Mouse (Mus musculus): ENCODE data around the gene Gkap1.
A peak's percentile ranks its signal among the peaks of the same experiment; 100 is the strongest.

Gkap1 gene

DNA sequence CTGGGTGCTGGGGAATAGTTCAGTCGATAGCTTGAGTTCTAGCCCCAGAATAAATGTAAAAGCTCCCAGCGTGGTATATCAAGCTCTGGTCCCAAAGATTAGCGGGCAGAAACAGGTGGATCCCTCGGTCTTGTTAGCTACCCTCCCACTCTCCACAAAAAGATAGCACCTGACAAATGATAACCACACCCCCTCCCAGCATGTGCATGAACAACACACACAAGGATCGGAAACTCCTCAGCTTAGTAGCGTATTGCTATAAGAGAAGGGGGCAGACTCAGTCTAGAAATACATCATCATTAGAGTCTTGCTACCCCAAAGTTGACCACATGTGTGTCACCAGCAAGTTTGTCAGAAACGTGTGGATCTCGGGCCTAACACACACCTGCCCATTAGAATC is at the start of gene Gkap1:
Gene Gkap1 (minus strand): TSS at position 101 of the 400 bp plus-strand sequence.
- no peak for DNase-seq (ENCODE audit: low read depth, low spot score)

DNA sequence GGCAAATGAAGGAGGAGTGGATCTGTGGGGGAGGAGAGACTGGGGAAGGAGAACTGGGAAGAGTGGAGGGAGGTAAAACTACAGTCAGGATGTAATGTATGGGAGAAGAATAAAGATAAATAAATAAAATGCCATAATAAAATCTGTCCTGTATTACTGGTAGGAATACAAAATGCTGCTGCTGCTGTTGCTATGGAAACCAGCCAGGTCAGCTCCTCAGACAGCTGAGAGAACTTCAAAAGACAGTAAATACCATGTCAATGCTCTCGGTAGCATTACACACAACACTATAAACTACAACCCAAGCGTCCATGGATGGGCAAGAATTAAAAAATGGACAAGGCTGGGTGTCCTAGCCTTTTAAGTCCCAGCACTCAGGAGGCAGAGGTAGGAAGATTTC is 42.3 kb upstream of the Gkap1 start:
- DNase-seq (ENCODE audit: low read depth, low spot score) = no peak

DNA sequence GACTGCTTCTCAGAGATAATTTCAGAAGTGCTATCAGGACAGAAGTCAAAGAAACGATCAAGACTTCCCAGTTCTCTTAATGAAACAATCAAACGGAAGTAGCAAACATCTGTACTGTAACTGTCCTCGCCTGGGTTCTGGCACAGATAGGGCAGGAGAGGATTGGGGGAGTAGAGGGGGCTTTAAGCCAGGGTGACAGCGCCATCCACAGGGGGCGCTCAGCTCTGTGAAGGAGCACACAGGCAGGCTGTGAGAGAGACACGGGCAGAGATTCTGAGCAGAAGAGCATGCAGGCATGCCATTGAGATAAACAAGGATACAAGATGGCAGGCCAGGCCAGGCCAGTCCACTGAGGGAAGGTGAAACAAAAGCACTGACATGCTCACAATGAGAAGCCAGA is 39.5 kb upstream of the Gkap1 start:
- DNase-seq (ENCODE audit: low read depth, low spot score) = no peak

DNA sequence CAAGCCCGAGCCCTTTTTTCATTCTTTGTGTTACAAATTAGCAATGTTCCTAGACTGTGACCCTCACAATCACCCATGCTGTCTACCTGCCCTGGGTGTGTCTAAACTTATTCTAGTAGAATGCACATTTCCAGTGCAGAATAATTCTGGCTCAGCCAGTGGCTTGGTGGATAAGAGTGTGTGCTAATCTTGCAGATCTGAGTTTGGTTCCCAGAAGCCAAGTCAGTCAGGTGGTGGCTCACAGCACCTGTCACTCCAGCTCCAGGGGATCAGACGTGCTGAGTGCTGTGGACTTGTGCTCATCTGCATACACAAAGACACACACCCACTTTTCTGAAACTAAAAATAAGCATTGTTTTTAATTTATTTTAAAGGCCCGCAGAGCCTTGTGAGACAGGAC is 38.3 kb upstream of the Gkap1 start:
- DNase-seq (ENCODE audit: low read depth, low spot score) = no peak

DNA sequence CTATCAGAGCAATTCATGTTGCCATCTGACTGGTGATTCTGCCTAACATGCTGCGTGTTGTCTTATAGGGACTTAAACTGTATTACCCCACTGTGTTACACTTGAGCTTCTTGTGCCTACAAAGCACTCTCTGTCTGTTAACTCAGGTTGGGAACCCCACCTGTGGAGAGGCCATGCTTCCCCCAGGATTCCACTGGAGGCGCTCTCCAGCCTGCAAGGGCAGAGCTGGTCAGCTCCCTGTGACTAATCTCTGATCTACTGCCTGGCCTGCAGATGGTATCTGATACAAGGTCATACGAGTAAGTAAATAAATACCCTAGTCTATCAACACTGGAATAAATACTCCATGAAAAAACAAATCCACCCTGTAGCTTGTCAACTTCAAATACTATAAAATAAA is 35.9 kb upstream of the Gkap1 start:
- no peak for DNase-seq (ENCODE audit: low read depth, low spot score)

DNA sequence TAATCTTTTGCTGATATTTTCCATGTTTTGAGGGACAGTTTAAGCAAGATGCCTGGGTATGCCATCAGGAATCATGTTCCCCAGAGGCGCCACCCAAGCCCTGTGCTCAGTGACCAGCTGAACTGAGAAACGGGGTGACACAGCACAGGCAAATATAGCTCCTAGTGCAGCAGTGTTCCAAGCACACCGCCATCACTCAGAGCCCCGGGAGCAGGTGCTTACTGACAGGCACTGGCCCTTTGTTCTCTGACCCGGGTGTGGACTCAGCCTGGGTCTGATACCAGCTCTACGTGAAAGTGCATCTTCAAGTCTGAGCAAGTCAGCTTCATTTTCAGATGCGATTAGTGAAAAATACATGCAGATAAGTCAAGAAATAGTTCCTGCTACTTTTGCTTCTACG is 34.0 kb upstream of the Gkap1 start:
- DNase-seq (ENCODE audit: low read depth, low spot score) = no peak

DNA sequence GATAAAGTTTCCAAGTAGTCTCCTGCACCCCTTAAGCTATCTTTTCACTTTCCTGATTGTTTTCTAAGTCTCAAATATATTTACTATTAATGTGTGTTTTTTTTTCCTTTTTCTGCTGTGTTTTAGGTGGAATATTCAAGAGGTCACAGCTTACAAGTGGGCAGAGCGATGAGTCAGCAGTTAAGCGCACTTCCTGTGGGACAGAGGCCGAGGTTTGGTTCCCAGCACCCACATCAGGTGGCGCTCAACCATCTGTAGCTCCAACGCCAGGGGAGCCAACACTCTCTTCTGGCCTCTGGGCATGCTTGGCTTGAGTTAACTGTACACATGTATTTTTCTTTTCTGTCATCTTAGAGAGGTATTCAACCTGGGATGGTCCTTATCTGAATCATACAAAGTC is 32.0 kb upstream of the Gkap1 start:
- no peak for DNase-seq (ENCODE audit: low read depth, low spot score)

DNA sequence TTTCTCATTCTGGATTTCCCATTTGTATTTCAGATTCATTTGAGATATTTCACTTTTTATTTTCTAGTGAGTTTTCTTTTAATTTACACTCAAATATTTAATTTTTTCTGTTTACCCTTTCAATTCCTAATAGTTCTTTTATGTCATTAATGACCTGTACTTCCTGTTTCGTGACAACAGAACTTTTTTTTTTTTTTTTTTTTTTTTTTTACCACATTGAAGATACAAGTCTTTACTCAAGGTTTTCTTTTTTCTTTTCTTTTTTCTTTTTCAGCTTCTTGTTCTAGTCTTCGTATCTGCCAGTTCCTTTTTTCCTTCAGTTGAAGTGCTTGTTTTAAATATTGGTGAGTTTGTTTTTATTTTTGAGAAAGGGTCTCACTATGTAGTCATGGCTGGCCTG is 29.7 kb upstream of the Gkap1 start:
- DNase-seq (ENCODE audit: low read depth, low spot score) = no peak

DNA sequence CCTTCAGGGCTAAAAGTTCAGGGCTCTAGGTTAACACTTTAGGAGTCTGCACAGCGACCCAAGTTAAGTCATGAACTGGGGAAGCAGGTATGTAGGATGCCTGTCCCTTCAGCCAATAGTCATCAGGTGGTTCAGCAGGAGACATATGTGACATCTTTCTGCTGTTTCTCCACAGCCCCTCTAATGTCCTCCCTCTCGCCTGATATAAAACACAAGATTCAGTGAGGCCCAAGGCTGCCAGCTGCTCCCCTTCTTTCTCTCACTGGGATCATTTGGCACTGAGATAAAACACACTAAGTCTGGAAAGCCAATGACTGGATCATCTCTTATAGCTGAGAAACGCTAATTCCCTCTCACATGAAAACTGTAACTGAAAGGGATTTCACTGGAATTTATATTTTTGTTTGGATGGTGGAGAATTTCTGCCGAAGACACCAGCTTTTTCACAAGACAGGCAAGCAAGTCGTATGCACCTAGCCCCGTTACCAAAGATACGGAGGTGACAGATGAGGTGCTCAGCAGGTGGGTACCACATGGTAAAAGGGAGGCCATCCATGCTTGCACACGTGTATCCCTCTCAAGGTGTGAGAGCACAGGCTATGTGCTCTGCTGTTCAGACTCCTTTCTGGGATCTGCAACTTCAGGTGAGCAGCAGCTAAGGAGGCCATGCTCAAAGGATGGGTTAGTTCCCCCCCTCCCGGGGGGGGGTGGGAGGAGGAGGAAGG is 27.1 kb upstream of the Gkap1 start:
- no peak for DNase-seq (ENCODE audit: low read depth, low spot score)

DNA sequence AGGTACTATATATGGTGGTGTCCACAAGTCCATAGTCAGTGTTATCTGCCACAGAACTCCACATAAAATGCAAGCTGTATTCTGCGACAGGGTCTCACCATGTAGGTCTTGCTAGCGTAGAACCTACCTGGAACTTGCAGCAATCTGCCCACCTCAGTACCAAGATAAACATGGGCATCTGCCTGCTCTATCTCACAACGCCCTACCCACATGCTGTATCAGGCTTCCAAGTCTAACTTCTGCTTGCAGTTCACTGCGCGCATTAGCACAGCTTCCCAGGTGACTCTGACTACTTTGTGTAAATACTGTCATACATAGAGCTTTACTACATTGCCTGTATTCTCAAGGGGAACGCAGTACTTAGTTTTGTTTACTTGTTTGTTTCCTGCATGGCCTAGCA is 26.5 kb upstream of the Gkap1 start:
- no peak for DNase-seq (ENCODE audit: low read depth, low spot score)

DNA sequence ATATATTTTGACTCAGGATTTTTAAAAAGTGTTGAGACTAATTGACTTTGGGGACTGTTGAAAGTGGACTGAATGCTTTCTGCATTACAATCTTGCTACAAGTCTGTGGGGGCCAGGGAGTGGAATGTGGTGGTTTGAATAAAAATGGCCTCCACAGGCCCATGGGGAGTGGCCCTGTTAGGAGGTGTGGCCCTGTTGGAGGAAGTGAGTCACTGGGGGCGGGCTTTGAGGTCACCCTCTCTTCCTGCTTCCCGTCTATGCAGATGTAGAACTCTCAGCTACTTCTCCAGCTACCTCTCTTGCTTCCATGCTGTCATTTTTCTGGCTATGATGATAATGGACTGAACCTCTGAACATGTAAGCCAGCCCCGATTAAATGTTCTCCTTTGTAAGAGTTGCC is 23.3 kb upstream of the Gkap1 start:
- peak; percentile 69 for DNase-seq (ENCODE audit: low read depth, low spot score)

DNA sequence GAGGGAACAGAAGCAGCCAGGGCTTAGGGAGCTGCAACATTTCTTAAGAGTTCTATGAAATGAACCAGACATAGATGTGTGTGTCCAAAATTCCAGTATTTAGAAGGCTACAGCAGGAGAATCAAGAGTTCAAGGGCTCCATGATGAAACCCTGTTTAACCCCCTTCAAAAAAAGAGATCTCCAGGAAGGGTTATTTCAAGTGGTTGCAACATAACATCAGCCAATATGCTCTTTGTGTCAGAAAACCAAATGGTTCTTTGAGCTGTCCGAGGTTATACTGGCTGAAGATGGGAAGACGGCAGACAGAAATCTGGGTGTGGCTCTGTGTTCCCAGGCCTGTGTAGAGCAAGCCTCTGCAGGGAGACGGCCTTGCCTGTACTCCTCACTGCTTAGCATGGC is 20.1 kb upstream of the Gkap1 start:
- no peak for DNase-seq (ENCODE audit: low read depth, low spot score)

DNA sequence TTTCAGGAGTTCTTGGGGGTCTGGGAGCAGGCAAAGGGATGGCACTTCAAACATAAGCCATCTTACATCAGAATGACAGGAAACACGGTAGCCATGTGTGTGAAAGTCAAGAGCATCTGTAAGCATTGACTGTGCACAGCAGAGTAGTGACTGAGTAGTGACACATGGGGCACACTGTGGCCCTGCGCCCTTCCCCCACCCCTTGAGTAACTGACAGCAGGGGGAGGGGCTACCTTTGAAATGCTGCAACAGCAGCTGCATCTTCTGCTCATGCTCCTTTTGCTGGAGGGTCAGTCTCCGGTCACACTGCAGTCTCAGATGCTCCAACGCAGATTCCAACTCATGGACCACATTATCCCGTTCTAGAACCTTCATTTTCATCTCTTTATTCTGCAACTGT is 17.3 kb upstream of the Gkap1 start:
- DNase-seq (ENCODE audit: low read depth, low spot score) = no peak

DNA sequence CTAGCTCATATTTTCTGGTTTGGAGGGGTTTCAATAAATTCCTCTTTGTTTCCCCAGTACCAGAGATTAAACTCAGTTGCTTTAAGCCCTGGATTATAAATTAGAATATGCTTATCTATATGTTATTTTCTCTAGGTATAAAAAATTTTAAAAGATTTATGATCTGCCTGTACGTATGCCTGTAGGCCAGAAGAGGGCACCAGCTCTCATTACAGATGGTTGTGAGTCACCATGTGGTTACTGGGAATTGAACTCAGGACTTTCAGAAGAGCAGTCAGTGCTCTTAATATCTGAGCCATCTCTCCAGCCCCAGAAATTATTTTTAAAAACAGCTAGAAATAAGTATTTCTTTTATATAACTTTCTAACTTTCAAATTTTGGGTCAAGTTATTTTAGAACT is 13.8 kb upstream of the Gkap1 start:
- peak; percentile 26 for DNase-seq (ENCODE audit: low read depth, low spot score)

DNA sequence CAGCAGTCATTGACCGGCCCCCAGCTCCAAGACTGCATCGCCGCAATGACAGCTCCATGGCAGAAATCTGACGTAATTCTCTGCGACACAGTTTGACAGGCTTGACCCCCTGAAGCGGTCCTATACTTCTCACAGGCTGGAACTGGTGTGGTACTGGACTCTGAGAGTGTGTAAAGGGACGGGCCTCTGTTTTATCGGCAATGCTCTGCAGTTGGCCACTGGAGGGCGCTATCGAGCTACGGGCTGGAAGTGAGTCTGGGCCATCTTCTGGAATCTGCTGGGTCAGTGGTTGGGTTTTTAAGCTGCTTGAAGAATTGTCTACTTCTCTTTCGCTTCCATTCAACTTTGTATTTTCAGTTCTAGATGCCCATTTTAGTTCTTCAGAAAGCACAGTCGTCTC is 12.3 kb upstream of the Gkap1 start:
- DNase-seq (ENCODE audit: low read depth, low spot score) = peak; percentile 87

DNA sequence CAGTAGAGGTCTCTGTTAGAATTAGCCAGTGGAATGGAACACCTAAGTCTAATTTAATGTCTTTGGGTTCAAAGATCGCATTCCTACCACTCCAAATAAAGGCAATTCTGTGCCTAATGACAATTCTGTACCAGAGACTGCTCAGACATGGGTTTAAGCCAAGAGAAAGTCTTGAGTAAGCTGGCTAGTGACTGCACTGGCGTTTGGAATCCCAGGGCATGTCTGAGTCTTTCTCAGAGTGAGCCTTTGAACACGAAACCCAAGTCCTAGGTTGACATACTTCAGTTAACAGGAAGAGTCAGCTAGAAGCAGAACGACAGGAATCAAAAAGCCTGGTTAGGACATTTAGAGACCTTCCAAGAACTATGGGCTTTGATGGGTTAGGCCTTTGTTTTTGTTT is 8.0 kb upstream of the Gkap1 start:
- DNase-seq (ENCODE audit: low read depth, low spot score) = no peak

DNA sequence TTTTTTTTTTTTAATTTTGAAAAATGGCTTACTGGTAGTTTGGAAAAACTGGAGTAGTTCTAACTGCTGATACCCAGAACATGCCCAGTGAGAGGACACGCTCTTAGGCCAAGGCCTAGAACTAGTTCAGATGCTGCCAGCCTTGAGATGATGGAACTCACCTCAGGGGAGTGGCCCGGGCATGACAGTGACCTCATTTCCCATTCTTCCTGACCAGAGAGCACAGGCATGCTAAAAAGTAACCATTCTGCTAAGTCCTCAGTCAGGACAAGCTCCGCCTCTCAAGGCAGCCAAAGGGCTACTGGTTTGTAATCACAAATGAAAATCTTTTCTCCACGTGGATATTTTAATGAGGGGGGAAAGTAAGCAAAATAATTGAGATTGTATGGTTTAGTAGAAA is 6.4 kb upstream of the Gkap1 start:
- no peak for DNase-seq (ENCODE audit: low read depth, low spot score)

DNA sequence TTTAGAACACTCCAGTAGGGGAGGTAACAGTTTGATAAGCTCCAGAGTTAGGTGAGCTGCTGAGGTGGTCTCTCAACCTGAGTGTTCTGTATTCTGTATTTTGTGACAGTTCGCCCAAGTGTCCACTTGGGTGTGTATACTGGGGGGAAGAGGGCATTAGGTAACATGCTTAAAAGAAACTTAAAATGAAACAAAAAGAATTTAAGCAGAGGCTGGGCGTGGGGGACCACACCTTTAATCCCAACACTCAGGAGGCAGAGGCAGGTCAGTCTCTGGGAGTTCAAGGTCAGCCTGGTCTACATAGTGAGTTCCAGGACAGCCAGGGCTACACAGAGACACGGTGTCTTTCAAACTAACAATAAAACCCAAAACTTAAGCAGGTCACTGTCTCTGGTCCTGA is 5.0 kb upstream of the Gkap1 start:
- DNase-seq (ENCODE audit: low read depth, low spot score) = no peak

DNA sequence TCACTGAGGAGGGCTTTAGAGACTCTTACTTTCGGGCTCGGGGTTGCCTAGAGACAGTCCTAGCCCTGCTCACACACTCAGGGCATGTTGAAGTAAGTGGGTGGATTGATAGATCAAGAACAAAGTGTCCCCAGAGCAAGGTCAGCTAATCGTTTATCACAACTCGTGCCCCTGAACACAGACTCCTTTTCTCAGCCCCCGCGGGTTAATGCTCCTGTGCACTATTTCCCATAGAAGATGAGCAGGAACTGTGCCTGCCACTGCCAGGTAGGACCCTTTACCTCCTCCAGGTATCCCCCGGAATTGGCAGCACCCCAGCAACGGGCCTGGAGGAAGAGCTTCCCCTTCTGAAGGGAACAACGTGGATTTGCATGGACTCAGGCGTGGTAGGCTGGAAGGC is 757 bp upstream of the Gkap1 start:
- DNase-seq (ENCODE audit: low read depth, low spot score) = no peak

DNA sequence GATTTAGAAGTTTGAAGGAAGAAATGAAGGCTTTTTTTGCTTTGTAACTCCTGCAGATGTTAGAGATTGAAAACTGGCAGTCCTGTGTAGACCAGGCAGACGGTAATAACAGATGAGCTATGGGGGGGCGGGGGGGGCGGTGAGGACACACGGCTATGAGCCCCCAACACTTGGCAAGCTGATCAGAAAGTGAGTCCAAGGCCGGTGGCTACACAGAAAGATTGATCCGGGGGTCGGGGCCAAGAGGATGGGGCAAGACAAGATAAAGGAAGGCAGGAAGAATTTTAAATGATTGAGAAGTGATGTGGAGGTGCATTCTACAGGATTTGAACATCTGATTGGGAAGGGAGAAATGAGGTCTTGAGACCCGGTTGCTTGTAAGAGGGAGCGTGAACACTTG is 423 bp downstream of the Gkap1 start:
- DNase-seq (ENCODE audit: low read depth, low spot score) = no peak

DNA sequence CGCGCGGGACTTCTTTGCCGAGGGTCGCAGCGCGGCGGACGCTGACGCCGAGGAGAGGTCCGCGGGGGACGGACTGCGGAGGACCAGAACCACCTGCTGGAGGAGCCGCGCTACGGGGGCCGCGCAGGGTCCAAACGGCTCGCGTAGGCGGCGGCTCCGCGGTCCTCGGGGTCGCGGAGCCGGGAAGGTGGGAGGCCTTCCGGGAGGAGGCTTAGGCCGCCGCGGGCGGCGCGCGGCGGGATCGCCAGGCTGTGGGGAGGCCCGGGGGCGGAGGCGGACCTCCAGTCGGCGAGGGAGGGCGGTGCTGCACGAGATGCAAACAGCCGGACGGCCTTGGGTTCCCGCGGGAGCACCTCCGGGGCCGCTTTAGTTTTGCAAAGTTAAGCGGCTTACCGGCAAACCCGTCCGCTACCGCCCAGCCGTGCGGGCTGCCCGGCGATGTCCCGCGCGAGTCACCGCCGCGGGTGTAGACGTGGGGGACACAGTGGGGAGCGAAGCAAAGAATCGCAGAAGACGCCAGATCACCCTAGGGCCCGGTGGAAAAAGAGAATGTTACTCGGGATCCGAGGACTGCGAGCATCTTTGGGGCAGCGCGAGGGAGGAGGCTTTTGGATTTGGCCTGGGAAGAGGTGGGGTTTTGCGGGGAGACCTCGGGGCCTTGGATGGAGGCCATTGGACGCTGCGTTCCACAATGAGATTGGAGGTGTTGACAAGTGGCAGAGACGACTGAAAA is 1.1 kb downstream of the Gkap1 start:
- peak; percentile 69 for DNase-seq (ENCODE audit: low read depth, low spot score)

DNA sequence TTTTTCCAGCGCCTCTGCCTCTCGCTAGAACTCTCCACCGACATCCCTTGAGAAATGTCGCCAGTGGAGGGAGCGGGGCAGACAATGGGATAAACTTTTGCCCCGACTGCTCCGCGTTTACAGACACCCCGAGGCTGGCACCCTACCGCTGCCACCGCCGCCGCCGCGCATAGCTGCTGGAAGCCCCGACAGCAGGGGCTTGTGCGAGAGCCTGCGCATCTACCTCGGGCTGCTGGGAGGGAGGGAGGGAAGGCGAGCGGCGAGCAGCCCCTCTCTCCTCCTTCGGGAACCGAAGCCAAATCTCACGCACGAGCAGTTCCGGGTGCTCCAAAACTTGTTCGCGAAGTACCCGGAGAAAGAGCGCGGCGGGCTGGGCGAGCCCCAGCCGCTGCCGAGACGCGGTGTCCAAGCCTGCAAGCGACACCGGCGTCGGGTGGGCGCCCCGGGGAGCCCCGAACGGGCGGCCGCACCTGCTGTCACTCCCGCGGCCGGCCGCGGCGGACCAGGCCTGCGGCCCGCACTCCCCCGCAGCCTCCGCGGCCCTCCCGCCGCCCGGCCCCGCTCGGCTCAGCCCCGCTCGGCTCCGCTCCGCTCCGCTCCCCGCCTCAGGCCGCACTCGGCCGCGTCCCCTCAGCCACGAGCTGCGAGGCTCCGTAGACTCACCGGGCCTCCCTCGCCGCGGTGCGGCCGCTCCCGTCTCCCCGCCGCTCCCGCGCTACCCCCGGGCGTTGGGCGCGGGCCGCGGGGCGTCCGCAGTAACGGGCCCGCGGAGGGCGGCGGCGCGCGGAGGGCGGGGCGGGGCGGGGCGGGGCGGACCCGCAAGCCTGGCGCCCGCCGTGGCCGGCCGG is 1.9 kb downstream of the Gkap1 start:
- DNase-seq (ENCODE audit: low read depth, low spot score) = no peak

DNA sequence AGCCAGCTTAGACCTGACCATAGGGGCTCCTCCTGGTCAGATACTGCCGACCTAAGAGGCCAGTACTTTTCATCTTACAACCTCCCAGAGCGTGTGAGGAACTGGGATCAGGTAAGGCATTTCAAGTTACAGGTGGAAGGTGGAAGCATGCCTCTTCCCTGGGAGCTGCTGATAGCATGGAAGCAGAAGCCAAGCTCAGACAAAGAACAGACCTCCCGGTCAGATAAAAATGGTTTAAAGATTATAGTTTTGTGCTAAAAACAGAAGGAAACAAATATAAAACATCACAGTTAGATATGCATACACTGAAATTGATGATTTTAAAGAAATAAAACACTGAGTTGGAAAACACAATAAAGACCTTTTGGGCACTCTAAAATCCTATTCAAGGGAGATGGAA is 8.6 kb downstream of the Gkap1 start:
- DNase-seq (ENCODE audit: low read depth, low spot score) = no peak

All from 3T3-L1 (cell line).